Mouse (Mus musculus) MEL (cell line): ENCODE data around the gene Srsf2. TPM values are rescaled to one million over a fixed set of nuclear protein-coding genes. Genes with fewer than 3 reads are reported as not detected.

Experiments used
- DNase-seq: peaks from one replicate; pipeline ENCODE4 v3.0.0; 2011; ENCODE audit warnings: low read depth, low spot score
- H3K27ac ChIP-seq: 2 replicates; pipeline ENCODE4 v1.5.1; 2012; ENCODE audit warnings: low read depth, mild to moderate bottlenecking, control low read depth, low read length, moderate library complexity; ENCODE audit not compliant: control insufficient read depth
- H3K27me3 ChIP-seq, 2 experiments: fragments of 150-350 bp in 1 of 2; sonication (generic) in 1 of 2; 2 replicates each; pipeline ENCODE4 v1.6.1; 2012; ENCODE audit warnings: low read length in 2 of 2, mild to moderate bottlenecking in 2 of 2, improper control_type of control experiment in 1 of 2, moderate library complexity in 1 of 2; ENCODE audit not compliant: insufficient read depth in 2 of 2, control insufficient read depth in 1 of 2
- H3K36me3 ChIP-seq, 2 experiments: 2 replicates each; pipeline ENCODE4 v1.6.1; 2012 to 2014; ENCODE audit warnings: low read length in 2 of 2, improper control_type of control experiment in 1 of 2, inconsistent platforms in 1 of 2, mild to moderate bottlenecking in 1 of 2; ENCODE audit not compliant: insufficient read depth in 2 of 2, control insufficient read depth in 1 of 2
- H3K4me1 ChIP-seq, 2 experiments: fragments of 150-350 bp in 1 of 2; sonication (generic) in 1 of 2; 2 replicates each; pipeline ENCODE4 v1.6.1; 2012; ENCODE audit warnings: low read length in 2 of 2, improper control_type of control experiment in 1 of 2, mild to moderate bottlenecking in 1 of 2; ENCODE audit not compliant: insufficient read depth in 2 of 2, control insufficient read depth in 1 of 2
- H3K4me3 ChIP-seq, 2 experiments: fragments of 150-350 bp in 1 of 2; sonication (generic) in 1 of 2; 2 replicates each; pipeline ENCODE4 v1.5.1; 2012; ENCODE audit warnings: low read depth in 2 of 2, low read length in 2 of 2, mild to moderate bottlenecking in 2 of 2, moderate library complexity in 2 of 2, control low read depth in 1 of 2, improper control_type of control experiment in 1 of 2; ENCODE audit not compliant: control insufficient read depth in 1 of 2, insufficient read depth in 1 of 2
- H3K79me2 ChIP-seq: 2 replicates; pipeline ENCODE4 v1.6.1; 2012; ENCODE audit warnings: mild to moderate bottlenecking, low read length, moderate library complexity; ENCODE audit not compliant: control insufficient read depth, poor library complexity, insufficient read depth
- H3K9ac ChIP-seq: 2 replicates; pipeline ENCODE4 v1.6.1; 2012; ENCODE audit warnings: low read depth, mild to moderate bottlenecking, control low read depth, low read length, moderate library complexity; ENCODE audit not compliant: control insufficient read depth, poor library complexity, severe bottlenecking
- H3K9me3 ChIP-seq: fragments of 150-350 bp; sonication (generic); replicated peaks from 2 replicates; pipeline ENCODE4 v1.6.1; 2012; ENCODE audit warnings: mild to moderate bottlenecking, low read length, improper control_type of control experiment, moderate library complexity; ENCODE audit not compliant: insufficient read depth
- BHLHE40 ChIP-seq: IDR thresholded peaks from 2 replicates; pipeline ENCODE4 v1.6.1; 2012; ENCODE audit warnings: low read depth, mild to moderate bottlenecking, inconsistent platforms, low read length, improper control_type of control experiment, borderline replicate concordance
- CHD1 ChIP-seq: IDR thresholded peaks from 2 replicates; pipeline ENCODE4 v1.6.1; 2012; ENCODE audit warnings: low read depth, mild to moderate bottlenecking, inconsistent platforms, low read length, improper control_type of control experiment
- CHD2 ChIP-seq: IDR thresholded peaks from 2 replicates; pipeline ENCODE4 v1.6.1; 2011; ENCODE audit warnings: low read length, improper control_type of control experiment
- E2F4 ChIP-seq: IDR thresholded peaks from 2 replicates; pipeline ENCODE4 v1.6.1; 2011; ENCODE audit warnings: low read depth, low read length, improper control_type of control experiment, borderline replicate concordance
- EP300 ChIP-seq, 2 experiments: IDR thresholded peaks; 2 replicates each; pipeline ENCODE4 v1.6.1; 2011; ENCODE audit warnings: improper control_type of control experiment in 2 of 2, low read length in 2 of 2, low read depth in 1 of 2, mild to moderate bottlenecking in 1 of 2
- ETS1 ChIP-seq: IDR thresholded peaks from 2 replicates; pipeline ENCODE4 v1.6.1; 2012; ENCODE audit warnings: low read depth, mild to moderate bottlenecking, inconsistent platforms, low read length, improper control_type of control experiment, moderate library complexity
- GABPA ChIP-seq: IDR thresholded peaks from 2 replicates; pipeline ENCODE4 v1.6.1; 2012; ENCODE audit warnings: low read depth, mild to moderate bottlenecking, inconsistent platforms, low read length, improper control_type of control experiment, moderate library complexity
- GATA1 ChIP-seq: IDR thresholded peaks from 2 replicates; pipeline ENCODE4 v1.6.1; 2011; ENCODE audit warnings: low read depth, low read length, improper control_type of control experiment
- HCFC1 ChIP-seq: IDR thresholded peaks from 2 replicates; pipeline ENCODE4 v1.6.1; 2012; ENCODE audit warnings: low read depth, mild to moderate bottlenecking, inconsistent platforms, low read length, improper control_type of control experiment, moderate library complexity
- JUND ChIP-seq: IDR thresholded peaks from 2 replicates; pipeline ENCODE4 v1.6.1; 2011; ENCODE audit warnings: low read depth, mild to moderate bottlenecking, improper control_type of control experiment, low read length
- MAZ ChIP-seq: IDR thresholded peaks from 2 replicates; pipeline ENCODE4 v1.6.1; 2012; ENCODE audit warnings: low read depth, mild to moderate bottlenecking, inconsistent platforms, low read length, improper control_type of control experiment
- MEF2A ChIP-seq: IDR thresholded peaks from 2 replicates; pipeline ENCODE4 v1.6.1; 2014; ENCODE audit warnings: low read depth, mild to moderate bottlenecking, inconsistent platforms, low read length, improper control_type of control experiment; ENCODE audit not compliant: poor library complexity, insufficient replicate concordance, severe bottlenecking; ENCODE audit errors: extremely low read depth
- MXI1 ChIP-seq: IDR thresholded peaks from 2 replicates; pipeline ENCODE4 v1.6.1; 2011; ENCODE audit warnings: mild to moderate bottlenecking, low read depth, low read length, improper control_type of control experiment
- MYB ChIP-seq: IDR thresholded peaks from 2 replicates; pipeline ENCODE4 v1.6.1; 2011; ENCODE audit warnings: mild to moderate bottlenecking, low read depth, low read length, improper control_type of control experiment
- NELFE ChIP-seq: IDR thresholded peaks from 2 replicates; pipeline ENCODE4 v1.6.1; 2011; ENCODE audit warnings: low read depth, low read length, improper control_type of control experiment
- NRF1 ChIP-seq: IDR thresholded peaks from 2 replicates; pipeline ENCODE4 v1.6.1; 2014; ENCODE audit warnings: low read depth, mild to moderate bottlenecking, inconsistent platforms, low read length, improper control_type of control experiment, moderate library complexity; ENCODE audit not compliant: poor library complexity, insufficient read depth, severe bottlenecking
- POLR2AphosphoS2 ChIP-seq: IDR thresholded peaks from 2 replicates; pipeline ENCODE4 v1.6.1; 2011; ENCODE audit warnings: low read length, improper control_type of control experiment
- POLR2AphosphoS5 ChIP-seq: IDR thresholded peaks from 2 replicates; pipeline ENCODE4 v1.6.1; 2012; ENCODE audit warnings: low read depth, borderline replicate concordance, mild to moderate bottlenecking, inconsistent platforms, low read length, moderate library complexity, mixed read lengths
- RAD21 ChIP-seq: IDR thresholded peaks from 2 replicates; pipeline ENCODE4 v1.6.1; 2011; ENCODE audit warnings: mild to moderate bottlenecking, low read depth, low read length, improper control_type of control experiment
- SMC3 ChIP-seq: IDR thresholded peaks from 2 replicates; pipeline ENCODE4 v1.6.1; 2011; ENCODE audit warnings: low read depth, low read length, improper control_type of control experiment
- TBP ChIP-seq: IDR thresholded peaks from 2 replicates; pipeline ENCODE4 v1.8.0; 2011; ENCODE audit warnings: low read depth, low read length, improper control_type of control experiment
- TCF12 ChIP-seq: IDR thresholded peaks from 2 replicates; pipeline ENCODE4 v1.6.1; 2014; ENCODE audit warnings: low read depth, mild to moderate bottlenecking, inconsistent platforms, low read length, improper control_type of control experiment, moderate library complexity
- UBTF ChIP-seq: IDR thresholded peaks from 2 replicates; pipeline ENCODE4 v1.6.1; 2012; ENCODE audit warnings: low read depth, mild to moderate bottlenecking, inconsistent platforms, low read length, improper control_type of control experiment, moderate library complexity, borderline replicate concordance; ENCODE audit not compliant: insufficient read depth
- USF1 ChIP-seq: IDR thresholded peaks from 2 replicates; pipeline ENCODE4 v1.6.1; 2014; ENCODE audit warnings: low read depth, mild to moderate bottlenecking, inconsistent platforms, low read length, improper control_type of control experiment, moderate library complexity
- ZC3H11A ChIP-seq: IDR thresholded peaks from 2 replicates; pipeline ENCODE4 v1.6.1; 2012; ENCODE audit warnings: low read depth, mild to moderate bottlenecking, inconsistent platforms, low read length, improper control_type of control experiment
- ZNF384 ChIP-seq: IDR thresholded peaks from 2 replicates; pipeline ENCODE4 v1.6.1; 2012; ENCODE audit warnings: low read depth, mild to moderate bottlenecking, inconsistent platforms, low read length, improper control_type of control experiment
- polyA plus RNA-seq, 2 experiments: library from polyadenylated mRNA; stranded (reverse) in 1 of 2; unstranded in 1 of 2; fragments of >175 nt in 1 of 2; fragments of >200 nt in 1 of 2; gene quantifications; 2 replicates each; pipeline versions ENCODE4 v1.2.1 to v1.2.4; 2012; ENCODE audit warnings: low replicate concordance in 2 of 2, low read depth in 1 of 2; ENCODE audit not compliant: insufficient read length in 2 of 2, insufficient read depth in 1 of 2, missing spikeins in 1 of 2
- total RNA-seq: library from RNA; depleted of rRNA; stranded (reverse); fragments of 300-350 nt; gene quantifications from 2 replicates; pipeline ENCODE4 v1.2.3, GENCODE M21; 2012

Srsf2 gene
- total and polyA plus RNA-seq, 3 experiments = 257 to 1,128 (median 453) TPM

- Histone ChIP-seq H3K9ac (no peak overlapping the region), H3K79me2 (no peaks in the 10 kb centered on the region), H3K27ac (no peak overlapping the region), H3K4me3 (no peak overlapping the region), H3K36me3 (no peaks in the 10 kb centered on the region), H3K9me3 (no peaks in the 10 kb centered on the region), H3K4me1 (no peaks in the 10 kb centered on the region), H3K27me3 (no peaks in the 10 kb centered on the region)
- no peak for TF ChIP-seq ZNF384
- TF ChIP-seq E2F4 = no peak
- no peak for TF ChIP-seq BHLHE40
- no peak for TF ChIP-seq EP300 (IDR thresholded peaks at IDR 0.05; ENCODE audit: low read depth in 1 of 2, low read length in 2 of 2)
- no peak for TF ChIP-seq TBP
- no peak for DNase-seq
These were observed 16.7 kb upstream of the Srsf2 start for GRCm38 (mm10) chr11:116869641-116870040.

DNA sequence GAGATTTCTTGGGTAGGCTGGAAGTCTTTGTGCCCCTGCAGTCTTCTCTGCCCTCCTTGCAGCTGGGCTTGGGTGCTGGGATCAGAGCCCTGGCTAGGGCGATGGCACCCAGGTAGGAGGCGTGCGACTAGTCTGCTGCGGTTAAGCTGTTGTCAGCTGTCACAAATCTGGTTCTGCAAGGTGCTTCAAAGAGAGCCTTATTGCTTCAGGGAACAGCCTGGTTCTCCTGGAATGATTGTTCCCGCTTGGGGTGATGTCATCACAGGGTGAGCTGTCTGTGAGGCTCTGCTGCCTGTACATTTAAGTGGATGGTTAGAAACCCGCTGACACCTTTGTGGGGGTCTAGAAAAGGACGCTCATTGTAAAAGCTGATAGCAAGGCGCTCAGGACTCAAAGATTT lies 16.3 kb upstream of the Srsf2 start:
- H3K27ac ChIP-seq = no peak overlapping the region
- TF ChIP-seq SMC3 = no peak
- no peak for TF ChIP-seq MYB
- TF ChIP-seq UBTF = no peak
- no peak for TF ChIP-seq MEF2A

DNA sequence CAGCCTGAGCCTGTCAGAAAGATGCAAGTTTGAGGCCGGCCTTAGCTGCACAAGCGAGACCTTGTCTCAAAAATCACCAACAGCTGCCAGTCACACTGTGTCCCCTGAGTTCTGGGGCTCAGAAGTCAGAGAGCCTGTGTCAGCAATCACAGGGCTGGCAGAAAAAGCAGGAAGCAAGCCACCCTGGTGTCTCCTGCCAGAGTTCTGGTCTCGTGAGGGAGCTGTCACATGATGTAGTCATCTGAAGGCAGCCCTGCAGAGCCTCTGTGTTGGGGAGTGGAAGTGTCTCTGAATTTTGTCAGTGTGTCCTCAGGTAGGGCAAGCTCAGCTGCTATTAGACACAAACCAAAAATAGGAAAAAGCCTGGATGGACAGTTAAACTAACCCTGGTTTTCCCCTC lies 15.2 kb upstream of the Srsf2 start:
- no peak overlapping the region for H3K9ac ChIP-seq
- H3K27me3 ChIP-seq = no peaks in the 10 kb centered on the region
- no peaks in the 10 kb centered on the region for H3K36me3 ChIP-seq
- H3K9me3 ChIP-seq = no peaks in the 10 kb centered on the region
- no peaks in the 10 kb centered on the region for H3K4me1 ChIP-seq
- H3K4me3 ChIP-seq = no peak overlapping the region
- H3K79me2 ChIP-seq = no peaks in the 10 kb centered on the region
- DNase-seq = peak; percentile 24
- H3K27ac ChIP-seq = peak overlapping the region; percentile 20; the same call in 1 of the 2 replicates
- TF ChIP-seq POLR2AphosphoS5 (no peak), CHD1 (no peak), ETS1 (peak; percentile 28; the same call in 1 of the 2 replicates), GATA1 (no peak), JUND (no peak), ZNF384 (no peak), MXI1 (no peak), NRF1 (no peak), MAZ (no peak), SMC3 (no peak), POLR2AphosphoS2 (peak; percentile 21; the same call in 1 of the 2 replicates), HCFC1 (no peak), EP300 (IDR thresholded peaks at IDR 0.05; ENCODE audit: low read depth in 1 of 2, low read length in 2 of 2) (no peak), TCF12 (no peak), RAD21 (no peak), ZC3H11A (no peak), NELFE (no peak), MYB (no peak), GABPA (no peak), BHLHE40 (peak; percentile 80), USF1 (peak; percentile 90), CHD2 (no peak)

More for the DNA sequence above, 16.3 kb upstream of the Srsf2 start:
- no peaks in the 10 kb centered on the region for H3K9me3 ChIP-seq
- no peaks in the 10 kb centered on the region for H3K36me3 ChIP-seq
- no peaks in the 10 kb centered on the region for H3K4me1 ChIP-seq
- H3K4me3 ChIP-seq = no peak overlapping the region
- no peaks in the 10 kb centered on the region for H3K79me2 ChIP-seq
- H3K9ac ChIP-seq = no peak overlapping the region
- DNase-seq = no peak
- H3K27me3 ChIP-seq = no peaks in the 10 kb centered on the region
